Mouse (Mus musculus) thymus, postnatal 25 days (tissue): ENCODE results near the gene Fap.

Source experiments
- DNase-seq: peaks from one replicate; pipeline ENCODE4 v3.0.0; 2022

Gene Fap

GRCm38 (mm10) chr2:62573753-62574159, at the start of gene Fap:
Gene Fap (minus strand): TSS chr2:62574075.
- no peak for DNase-seq

DNA sequence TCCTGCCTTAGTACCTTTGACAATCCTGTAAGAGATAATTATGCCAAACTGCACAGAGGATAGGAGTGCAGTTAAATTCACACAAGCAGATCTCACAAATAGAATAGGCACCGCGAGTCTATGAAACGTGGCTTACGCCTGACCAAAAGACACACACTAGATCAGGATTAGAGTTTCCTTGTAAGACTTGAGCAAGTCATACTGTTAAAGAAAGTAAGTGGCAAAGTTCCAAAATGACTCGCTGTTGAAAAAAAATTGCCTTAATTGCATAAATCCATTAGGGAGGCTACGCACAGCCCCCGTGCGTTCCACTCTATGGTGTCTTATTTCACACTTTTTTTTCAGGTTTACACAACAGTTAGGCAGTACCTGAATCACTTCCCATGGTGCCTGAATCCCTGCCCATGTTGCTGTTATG, 49.2 kb upstream of the Fap start:
- DNase-seq: no peak

DNA sequence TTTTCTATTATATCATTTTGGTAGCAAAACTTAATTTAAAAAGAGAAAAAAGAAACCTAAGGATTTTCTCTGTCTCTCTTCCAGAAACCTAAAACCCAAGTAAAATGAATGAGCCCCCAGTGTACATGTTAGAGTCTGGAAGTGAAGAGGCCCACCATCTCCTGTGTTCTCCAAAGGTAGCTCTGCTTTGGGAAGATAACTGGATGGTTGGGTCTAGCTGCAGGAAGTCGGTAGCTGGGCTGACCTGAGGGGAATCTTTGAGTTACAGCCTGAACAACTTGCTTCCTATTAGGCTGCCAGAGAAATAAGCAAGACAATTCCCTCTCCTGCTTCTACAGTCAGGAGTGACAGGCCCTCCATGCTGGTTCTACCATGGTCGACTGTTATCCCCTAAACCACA, 45.8 kb upstream of the Fap start:
- DNase-seq: no peak

GRCm38 (mm10) chr2:62618934-62619341, 45.1 kb upstream of the Fap start:
- DNase-seq: no peak

- DNase-seq: no peak
Observed at GRCm38 (mm10) chr2:62613133-62613532, 39.3 kb upstream of the Fap start.

DNA sequence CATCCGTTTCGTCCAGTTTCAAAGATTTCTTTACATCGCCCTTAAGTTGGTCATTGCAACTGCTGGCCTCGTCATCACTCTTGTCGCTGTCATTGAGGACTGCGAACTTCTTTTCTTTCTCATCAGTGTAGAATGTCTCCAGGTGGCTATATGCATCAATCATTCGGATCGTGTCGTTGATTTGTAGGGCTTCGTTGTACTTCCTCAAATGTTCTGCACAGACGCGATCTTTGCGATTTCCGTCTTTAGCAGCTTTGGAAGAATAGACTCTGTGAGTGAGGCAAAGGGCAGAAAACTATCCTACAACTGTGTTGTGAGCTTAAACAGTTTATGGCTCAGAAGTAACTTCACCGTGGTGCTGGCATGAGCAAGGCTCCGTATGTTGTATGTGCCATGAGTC, 32.3 kb upstream of the Fap start:
- DNase-seq: no peak

- no peak for DNase-seq
Observed at GRCm38 (mm10) chr2:62603530-62603929, 29.7 kb upstream of the Fap start.

- DNase-seq: no peak
Observed at GRCm38 (mm10) chr2:62596586-62596985, 22.7 kb upstream of the Fap start.

- DNase-seq: no peak
Observed at GRCm38 (mm10) chr2:62594491-62594890, 20.6 kb upstream of the Fap start.

GRCm38 (mm10) chr2:62591555-62591954, 17.7 kb upstream of the Fap start:
- DNase-seq: no peak

GRCm38 (mm10) chr2:62589333-62589732, 15.5 kb upstream of the Fap start:
- DNase-seq: no peak

DNA sequence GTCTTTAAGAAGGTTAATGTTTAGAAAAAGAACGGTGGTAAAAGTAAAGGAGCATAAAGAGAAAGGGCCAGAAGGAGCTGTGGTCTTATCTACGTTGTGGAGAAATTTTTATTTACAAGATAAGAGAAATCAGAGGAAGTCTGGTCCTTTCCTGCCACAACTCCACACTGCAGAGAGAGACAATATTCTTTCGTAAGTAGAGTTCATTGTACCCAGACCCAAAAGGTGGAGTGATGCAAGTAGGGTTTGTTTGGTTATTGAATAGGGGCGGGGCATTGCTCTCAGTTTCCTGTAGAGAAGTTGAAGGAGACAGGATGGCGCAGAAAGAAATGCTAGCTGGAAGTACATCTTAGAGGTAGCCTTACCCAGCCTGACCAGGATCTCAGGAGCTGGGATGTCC, 11.9 kb upstream of the Fap start:
- no peak for DNase-seq

DNA sequence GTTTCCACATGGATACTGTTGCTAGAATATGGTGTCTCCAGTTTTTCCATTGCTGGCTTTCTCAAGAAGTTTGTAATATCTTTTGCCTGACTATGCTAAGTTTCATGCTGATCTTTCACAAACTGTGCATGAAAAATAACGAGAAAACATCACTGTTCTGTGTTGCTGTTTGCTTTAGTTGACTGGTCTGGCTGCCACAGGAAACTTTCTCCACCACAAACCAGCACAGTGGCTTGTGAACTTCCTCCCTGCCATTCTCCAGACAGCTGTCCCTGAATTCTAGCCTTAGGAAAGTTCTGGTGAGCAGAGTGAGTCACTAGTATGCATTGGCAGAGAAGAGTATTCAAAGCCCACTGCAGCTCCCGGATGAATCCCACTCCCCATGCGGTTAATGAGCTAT, 1.1 kb upstream of the Fap start:
- DNase-seq: no peak

DNA sequence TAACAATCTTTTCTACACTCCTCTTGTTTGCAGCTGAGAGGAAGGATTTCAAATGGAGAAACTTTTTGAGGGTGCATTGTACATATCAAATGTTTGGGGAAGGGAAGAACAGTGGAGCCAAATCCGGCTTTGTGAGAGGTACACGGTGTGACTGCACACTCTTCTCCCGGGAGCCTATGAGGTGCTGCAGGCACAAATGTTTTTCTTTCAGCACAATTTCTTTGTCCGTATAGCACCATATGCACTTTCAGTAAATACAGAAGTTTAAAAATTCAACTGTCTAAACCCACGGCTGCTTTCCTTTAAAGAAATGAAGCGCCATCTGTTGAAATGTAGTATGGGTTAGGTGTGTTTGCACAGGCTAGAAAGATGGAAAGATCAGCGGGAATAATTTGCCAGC, 375 bp upstream of the Fap start:
- no peak for DNase-seq

DNA sequence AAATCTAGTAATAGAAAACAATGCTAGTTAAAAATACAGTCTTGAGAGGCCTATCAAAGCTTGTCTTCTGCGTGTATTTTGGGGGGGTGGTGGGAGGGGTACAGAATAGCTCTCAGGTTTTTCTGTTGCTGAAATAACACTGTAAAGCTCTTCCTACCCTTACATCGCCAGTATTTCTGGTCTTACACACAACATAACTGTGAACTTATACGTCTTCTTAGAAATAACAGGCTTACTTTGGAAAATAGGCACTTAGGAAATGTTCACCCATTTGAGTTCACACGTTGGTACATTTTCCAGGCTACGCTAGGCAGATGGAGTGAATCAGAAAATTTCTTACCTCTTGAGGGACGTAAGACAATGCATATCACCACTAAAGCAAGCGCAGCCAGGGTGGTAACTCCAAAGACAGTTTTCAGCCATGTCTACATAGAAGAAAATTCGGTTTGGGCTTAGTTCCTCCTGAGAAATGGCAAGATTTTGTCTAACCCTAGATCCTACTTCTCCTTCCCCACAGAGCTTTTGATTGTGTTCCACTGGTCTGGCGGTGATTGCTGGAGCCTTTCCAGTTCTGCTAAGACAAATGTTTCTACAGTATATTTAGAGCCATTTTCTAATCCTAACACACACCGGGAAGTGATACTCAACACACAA, 649 bp downstream of the Fap start:
- no peak for DNase-seq

DNA sequence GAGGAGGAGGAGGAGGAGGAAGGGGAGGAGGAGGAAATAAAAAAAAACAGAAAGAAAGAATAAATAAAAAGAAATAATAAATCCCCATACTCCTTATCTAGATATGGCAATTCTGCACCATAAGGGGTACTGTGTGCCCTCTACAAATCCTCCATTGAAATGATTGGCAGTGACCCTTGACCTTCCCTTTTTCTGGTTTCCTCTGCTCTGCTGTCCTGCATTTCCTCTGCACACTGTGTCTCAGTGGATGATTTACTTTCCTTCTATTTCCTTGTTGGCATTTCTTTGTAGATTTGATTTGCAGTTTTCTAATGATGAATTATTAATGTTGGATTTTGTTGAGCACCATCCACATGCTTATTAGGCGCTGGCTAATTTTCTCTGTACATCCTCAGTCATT, 9.2 kb downstream of the Fap start:
- no peak for DNase-seq

DNA sequence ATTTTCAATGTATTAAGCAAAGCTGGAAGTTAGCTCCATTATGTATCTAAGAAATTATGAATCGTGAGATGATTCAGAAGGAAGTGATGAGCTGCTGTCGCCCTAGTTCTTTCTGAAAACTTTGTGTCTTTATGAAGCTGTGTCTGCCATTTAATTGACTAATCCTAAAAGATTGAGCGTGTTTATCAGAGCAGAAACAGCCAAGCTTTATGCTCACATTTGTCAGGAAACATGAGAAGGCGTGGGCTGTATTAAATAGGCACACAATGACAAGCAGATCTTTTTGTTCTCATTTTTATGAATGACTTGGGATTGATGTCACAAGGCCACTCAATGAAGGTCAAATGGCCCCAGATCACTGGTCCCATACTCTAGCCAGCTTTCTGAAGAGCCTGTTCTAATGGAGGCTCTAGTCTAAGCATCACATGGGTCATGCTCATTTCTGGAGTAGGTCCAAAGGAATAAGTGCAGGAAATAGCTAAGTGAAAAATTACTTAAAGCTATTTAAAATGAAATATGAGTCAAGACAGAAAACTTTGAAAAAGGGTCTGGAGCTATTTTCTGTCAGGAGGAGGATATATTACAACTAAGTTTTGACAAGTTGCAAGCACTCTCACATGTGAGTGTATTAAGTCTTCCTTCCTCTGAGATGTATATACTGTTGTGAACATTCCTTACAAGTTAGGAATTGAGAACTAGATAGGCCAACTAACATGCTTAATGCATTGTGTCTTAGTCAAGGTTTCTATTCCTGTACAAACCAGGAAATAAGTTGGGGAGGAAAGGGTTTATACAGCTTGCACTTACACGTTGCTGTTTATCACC, 11.0 kb downstream of the Fap start:
- DNase-seq: no peak

GRCm38 (mm10) chr2:62557417-62557816, 16.5 kb downstream of the Fap start:
- no peak for DNase-seq

GRCm38 (mm10) chr2:62556349-62556748, 17.5 kb downstream of the Fap start:
- DNase-seq: no peak

DNA sequence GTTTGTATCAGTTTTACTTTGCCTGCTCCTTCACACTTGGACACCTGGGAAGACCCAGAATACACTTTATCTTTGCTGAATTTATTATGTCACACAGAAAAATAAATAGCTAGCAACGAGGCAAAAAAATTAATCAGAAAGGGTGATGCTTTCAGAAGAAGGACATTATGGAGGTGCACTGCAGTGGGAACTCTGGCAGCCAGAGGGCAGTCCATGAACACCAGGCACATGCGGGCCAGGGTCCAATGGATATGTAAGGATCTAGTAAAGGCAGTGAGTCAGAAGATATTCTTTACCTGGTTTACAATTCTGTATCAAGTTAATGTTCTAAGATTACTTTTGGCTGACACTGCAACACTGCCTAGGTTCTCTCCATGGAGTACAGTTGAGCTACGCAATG, 24.2 kb downstream of the Fap start:
- DNase-seq: no peak

GRCm38 (mm10) chr2:62549131-62549530, 24.7 kb downstream of the Fap start:
- DNase-seq: no peak

- no peak for DNase-seq
Observed at GRCm38 (mm10) chr2:62548104-62548503, 25.8 kb downstream of the Fap start.

DNA sequence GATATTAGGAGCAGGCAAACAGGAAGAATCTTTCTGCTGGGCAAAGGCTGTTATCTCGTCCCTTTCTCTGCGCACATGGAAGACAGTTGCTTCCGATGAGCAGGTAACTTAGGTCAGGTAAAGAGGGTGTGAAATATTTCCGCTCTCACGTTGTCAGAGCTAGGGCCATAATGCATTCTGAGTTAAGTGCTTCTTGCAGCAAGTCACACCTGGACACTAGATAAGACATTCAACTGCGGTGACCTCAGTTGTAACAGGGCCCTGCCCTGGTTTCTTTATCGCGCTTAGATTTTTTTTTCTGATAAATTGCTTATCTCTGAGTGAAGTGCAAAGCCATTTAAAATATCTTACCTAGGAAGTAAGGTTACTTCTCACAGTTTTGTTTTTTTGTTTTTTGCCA, 38.4 kb downstream of the Fap start:
- no peak for DNase-seq

- no peak for DNase-seq
Observed at GRCm38 (mm10) chr2:62531065-62531464, 42.8 kb downstream of the Fap start.

GRCm38 (mm10) chr2:62526399-62526798, 47.5 kb downstream of the Fap start:
- no peak for DNase-seq
